Mouse (Mus musculus) cerebellum, adult 9-10 months (tissue): ENCODE results near the gene Rfc2.
A peak's percentile ranks its signal among the peaks of the same experiment; 100 is the strongest.

Experiments used
- DNase-seq: peaks from one replicate; pipeline ENCODE4 v3.0.0; 2022

The Rfc2 gene

GRCm38 (mm10) chr5:134581146-134581545, at the start of gene Rfc2:
Gene Rfc2 (plus strand): TSS chr5:134581366.
- no peak for DNase-seq

- peak; percentile 51 for DNase-seq
These were observed 49.6 kb upstream of the Rfc2 start for GRCm38 (mm10) chr5:134531585-134531984.

GRCm38 (mm10) chr5:134532417-134532816, 48.7 kb upstream of the Rfc2 start:
- no peak for DNase-seq

GRCm38 (mm10) chr5:134536036-134536435, 45.1 kb upstream of the Rfc2 start:
- no peak for DNase-seq

GRCm38 (mm10) chr5:134539891-134540290, 41.3 kb upstream of the Rfc2 start:
- DNase-seq: no peak

DNA sequence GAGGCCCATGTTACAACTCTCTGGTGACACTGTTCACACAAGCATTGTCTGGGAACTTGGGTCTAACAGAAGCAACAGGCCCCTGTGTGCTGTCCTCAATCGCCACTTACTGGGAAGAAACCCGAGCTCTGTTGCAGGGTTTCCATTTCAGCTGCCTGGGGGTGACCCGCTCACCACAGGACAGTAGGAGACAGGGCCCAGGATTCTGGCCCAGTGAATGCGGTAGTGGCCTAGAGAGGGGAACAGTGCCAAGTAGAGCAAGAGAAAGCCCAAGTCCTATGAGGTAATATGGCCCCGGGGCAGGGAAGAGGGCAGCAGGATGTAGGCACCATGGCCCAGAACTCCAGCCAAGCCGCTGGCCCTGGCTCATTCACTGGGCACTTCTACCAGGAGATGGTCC, 40.3 kb upstream of the Rfc2 start:
- no peak for DNase-seq

- DNase-seq: no peak
These were observed 39.5 kb upstream of the Rfc2 start for GRCm38 (mm10) chr5:134541640-134542039.

GRCm38 (mm10) chr5:134544516-134545241, 36.5 kb upstream of the Rfc2 start:
- peak; percentile 48 for DNase-seq

DNA sequence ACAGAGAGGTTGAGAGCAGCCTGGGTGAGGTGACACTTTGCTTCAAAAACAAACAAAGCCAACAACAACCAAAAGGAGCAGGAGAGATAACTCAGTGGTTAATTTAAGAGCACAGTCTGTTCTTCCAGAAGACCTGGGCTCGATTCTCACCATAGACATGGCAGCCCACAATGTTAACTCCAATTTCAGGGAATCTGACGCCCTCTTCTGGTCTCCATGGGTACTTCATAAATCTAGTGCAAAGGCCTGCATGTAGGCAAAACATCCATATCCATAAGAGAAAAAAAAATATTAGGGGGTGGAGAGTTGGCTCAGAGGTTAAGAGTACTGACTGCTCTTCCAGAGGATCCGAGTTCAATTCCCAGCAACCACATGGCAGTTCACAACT, 35.9 kb upstream of the Rfc2 start:
- no peak for DNase-seq

DNA sequence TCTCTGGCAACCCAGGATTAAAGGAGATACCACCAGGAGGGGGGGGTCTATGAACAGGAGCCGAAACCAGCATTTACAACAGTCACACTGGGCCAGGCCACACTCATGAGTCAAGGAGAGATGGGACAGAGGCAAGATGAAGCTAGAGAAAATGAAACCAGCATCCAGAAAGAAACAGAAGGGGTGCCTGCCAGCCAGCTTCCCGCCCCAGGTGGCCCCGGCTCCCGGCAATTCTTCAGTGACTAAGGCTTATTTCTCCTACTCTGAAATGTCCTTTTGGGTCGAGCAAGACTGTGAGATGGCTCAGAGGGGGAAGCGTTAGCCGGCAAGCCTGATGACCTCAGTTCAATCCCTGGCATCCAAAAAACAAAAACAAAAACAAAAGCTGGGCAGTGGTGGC, 34.4 kb upstream of the Rfc2 start:
- DNase-seq: no peak

- DNase-seq: no peak
These were observed 32.9 kb upstream of the Rfc2 start for GRCm38 (mm10) chr5:134548306-134548705.

DNA sequence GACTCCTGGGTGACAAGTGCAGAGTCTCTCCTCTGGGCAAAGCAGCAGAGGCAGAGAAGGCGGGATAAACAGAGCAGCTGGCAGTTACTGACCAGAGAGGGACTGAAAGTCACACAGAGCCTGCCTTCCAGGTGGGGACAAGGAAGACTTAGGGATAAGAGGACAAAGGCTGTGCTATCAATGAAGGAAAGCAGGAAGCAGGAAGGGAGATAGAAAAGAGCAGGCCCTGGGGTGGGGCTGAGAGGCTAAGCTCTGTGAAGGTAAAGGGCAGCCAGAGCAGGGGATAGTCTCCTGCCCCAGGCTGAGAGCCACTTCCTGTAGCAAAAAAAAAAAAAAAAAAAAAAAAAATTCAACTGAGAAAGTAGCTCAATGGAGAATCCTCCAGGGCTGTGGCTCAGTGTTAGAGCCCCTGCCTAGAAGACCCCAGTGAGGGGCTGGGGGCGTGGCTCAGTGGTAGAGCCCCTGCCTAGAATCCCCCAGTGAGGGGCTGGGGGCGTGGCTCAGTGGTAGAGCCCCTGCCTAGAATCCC, 31.5 kb upstream of the Rfc2 start:
- DNase-seq: no peak

- peak; percentile 59 for DNase-seq
These were observed 30.3 kb upstream of the Rfc2 start for GRCm38 (mm10) chr5:134550836-134551232.

DNA sequence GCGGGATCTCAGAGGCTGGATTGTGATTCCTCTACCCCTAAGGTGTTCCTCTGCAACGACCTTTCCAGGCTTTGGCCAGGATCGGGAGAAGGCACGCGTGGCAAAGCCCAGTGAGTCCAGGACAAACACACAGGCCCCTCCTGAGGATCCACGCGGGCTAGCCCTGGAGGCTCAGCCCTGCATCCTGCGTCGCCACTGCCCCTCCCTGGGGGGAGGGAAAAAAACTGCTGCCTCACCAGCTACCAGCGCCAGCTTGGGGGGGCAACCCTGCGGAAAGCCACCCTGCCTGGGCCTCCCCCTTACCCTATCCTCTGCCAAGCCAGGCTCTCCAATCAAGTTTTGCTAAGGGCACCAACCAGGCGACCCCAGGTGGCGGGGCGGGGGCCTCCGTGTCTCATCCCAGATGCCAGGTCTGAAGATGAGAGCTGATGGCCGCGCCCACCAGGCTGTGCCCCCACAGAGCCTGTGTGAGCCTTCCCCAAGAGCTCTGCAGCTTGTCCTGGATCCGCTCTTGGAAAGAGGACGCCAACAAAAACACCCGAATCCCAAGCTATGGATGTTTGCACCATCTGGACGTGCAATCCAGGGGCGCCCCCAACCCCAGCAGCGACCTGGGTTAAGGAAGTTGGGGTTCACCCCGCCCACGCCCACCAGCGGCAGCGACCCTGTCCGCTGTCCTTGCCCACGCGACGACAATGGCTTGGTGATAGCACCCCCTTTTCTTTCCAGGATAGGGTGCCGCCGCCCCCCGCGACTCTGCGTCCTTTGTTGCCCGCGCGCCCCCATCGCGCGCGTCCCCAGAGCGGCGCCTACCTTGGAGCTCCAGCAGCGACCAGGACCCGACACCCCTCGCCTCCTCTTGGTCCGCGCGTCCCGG, 29.7 kb upstream of the Rfc2 start:
- DNase-seq: peak; percentile 76

DNA sequence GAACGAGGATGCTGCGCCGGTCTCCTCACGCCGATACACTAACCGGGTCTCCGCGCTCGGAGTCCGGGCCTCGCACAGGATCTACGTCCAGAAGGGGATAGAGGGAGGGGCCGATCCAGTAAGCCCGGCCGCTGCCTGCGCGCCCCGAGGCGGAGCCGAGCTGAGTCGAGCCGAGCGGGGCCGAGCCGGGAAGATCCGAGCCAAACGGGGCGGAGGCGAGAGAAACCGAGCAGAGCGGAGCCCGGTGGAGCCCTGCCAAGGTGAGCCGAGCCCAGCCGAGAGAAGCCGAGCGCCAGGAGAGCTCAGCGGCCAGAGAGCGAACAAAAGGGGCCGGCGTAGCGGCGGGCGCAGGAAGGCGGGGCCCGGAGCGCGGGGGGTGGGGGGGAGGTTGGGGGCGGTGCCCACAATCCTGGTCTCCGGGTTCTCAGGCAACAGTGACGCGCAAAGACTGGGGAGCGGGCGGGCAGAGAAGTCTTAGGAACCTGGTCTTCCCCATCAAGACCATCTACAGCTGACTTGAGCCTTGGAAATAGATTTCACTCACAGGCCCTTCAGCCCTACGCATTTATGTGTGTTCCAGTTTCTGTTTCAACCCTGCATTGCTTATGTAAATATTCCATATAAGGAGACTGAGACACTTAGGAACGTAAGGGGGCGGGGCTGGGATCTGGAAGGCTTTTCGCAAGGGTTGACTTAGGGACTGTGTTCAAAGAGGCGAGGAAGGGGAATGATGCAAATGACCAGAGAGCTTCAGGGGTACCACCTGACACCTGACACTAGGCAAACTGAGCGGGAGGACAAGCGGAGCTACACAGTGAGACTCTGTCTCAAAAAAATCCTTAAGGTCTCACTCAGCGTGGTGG, 28.8 kb upstream of the Rfc2 start, which contains the start of gene Clip2:
Clip2 (minus strand) TSS at position 325 of the 863 bp plus-strand sequence.
- peak; percentile 98 for DNase-seq

GRCm38 (mm10) chr5:134553951-134554546, 27.1 kb upstream of the Rfc2 start:
- DNase-seq: no peak

- no peak for DNase-seq
These were observed 25.6 kb upstream of the Rfc2 start for GRCm38 (mm10) chr5:134555463-134556164.

DNA sequence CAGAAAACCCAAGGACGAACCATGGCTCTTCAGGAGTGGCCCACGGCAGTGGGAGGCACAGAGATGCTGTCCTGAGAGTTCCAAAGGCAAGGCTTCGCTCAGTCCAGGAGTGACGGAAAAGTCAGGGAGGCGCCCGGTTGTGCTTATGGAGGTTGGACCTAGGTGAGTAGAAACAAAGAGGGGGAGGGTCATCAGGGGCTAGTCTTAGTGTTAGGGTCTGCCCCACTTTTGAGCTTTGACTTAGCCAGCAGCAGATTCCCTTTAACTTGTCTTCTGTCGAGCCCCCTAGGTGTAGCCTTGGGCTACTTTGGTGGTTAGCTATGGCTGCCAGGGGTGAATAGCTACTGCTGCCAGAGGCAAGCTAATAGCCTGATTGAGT, 21.1 kb upstream of the Rfc2 start, which contains the start of gene Syna:
Syna (minus strand) TSS at position 101 of the 379 bp plus-strand sequence.
- no peak for DNase-seq

DNA sequence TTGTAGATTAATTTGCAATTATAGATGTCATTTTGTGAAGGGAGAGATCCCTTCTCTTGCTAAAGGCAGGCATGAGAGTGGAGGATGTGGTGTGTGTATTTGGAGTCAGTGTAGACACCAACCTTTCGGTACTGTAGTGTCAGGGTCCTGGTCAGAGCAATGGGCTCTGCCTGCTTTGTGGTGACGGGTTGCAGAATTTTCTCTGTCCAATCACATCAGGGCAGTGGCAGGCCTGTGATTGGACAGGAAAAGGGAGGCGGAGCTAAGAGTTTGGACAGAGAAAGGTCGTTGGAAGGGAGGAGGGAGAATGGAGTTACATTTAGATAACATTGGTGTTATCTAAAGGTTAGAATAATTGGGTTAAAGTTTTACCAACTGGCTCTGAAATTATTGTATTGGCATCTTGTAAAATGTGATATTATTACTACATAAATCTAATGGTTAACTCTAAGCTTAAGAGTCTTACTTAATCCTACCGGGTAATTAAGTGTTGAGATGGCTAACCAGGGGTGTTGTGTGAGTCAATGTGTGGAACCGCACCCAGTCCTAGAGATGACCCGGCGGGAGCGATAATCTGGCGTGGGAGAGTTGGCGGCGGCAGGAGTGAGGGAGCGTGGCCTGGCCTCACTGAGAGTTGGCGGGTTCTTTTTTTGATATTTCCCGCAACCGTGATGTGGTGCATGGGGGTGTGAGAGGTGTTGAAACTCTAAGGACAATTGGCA, 20.6 kb upstream of the Rfc2 start:
- DNase-seq: no peak

DNA sequence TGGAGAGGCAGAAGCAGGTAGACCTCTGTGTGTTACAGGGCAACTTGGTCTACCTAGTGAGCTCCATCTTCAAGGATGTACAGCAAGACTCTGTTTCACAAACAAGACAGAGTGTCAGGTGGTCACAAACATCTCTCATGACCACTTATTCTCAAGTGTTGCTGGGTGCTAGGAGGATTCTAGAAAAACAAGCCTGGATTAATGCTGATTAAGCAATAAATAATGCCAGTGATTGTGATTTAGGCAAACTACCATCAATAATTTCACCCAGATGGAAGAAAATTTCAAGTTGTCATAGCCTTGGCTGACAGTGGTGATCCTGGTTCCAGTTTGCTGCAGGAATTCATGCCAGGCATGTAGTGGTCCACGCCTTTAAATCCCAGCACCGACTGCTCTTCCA, 16.9 kb upstream of the Rfc2 start:
- DNase-seq: no peak

DNA sequence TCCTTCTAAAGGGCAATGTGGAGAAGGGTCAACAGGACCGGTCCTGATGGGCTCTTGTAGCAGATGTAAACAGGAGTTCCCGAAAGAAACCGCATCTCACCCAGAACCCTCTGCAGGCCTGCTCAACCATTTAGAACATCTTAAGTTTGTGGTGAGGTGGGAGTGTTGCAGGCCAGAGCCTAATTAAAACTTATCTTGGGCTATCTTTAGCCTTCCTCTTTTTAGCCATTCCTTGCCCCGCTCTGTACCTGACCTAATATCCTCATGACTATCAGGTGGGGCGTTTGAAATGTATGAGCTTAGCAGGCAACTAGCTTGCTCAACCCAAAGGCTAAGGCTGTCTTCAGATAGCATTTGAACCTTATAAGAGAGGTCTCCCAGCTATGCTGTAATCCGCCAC, 15.5 kb upstream of the Rfc2 start:
- no peak for DNase-seq
